ENCODE assay signal across 19 mouse cellular contexts in the genomic region with DNA sequence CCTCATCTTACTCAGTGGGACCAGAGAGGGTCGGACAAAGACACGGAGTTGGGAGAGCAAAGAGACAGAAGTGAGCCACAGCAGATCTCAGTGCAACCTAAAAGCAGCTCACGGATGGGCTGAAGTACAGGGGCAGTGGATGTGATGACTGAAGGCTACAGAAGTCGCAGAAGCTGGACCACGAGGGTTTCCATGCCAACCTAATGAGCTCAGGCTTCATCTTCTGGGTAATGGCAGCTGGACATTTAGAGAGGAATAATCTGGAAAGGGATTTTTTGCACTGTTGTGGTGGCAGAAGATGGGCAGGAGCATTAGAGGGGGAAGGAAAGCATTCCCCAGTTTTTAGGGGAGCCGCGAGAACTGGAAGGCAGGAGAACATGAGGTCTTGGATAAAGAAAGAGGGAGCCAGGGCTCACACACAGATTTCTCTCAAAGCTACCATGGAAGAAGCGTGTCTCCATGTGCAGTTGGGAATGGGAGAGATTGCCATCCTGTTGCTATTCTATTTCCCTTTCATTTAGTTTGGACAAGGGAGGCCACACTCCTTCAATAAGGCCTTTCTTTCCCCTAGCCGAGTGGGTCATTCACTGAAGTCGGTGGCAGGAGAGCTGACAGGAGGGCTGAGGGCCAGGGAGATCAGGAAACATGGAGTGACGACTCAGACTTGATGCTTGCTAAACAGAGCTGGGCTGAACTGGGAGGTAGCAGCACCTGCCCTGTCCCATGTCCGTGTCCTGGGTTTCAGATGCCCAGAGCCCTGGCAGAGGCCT.
DNase-seq lines count a peak whose midpoint lies in the region; ATAC-seq and TF ChIP-seq lines count a peak whose summit lies in the region.
"Had no signal": no experiment of that assay in that cellular context is flagged by ENCODE, and none has a peak within 500 bp of the region (broad histone marks: within the 10 kb centered on the region; RNA-seq: fewer than 3 reads in every experiment).

No protein-coding gene starts in this region.

- peak; percentile 69 for DNase-seq in retina, postnatal 1 day
- DNase-seq in retina, embryonic 14.5 days (ENCODE audit: low spot score): no peak
- peak; percentile 60 for DNase-seq in forebrain, embryonic 14.5 days (ENCODE audit: low spot score)
- no peak for DNase-seq in hindbrain, embryonic 14.5 days (ENCODE audit: low spot score)
- peak; percentile 51 for DNase-seq in midbrain, postnatal 0 days (ENCODE audit: low spot score)
- DNase-seq in urinary bladder, adult 18-20 months (ENCODE audit: low spot score in 2 of 2): no peak
- no peak for DNase-seq in adrenal gland, adult 8-10 months
- DNase-seq: cerebellum, adult 11 months; cerebellum, postnatal 25 days; liver, embryonic 13.5 days; right cerebral cortex, adult 18-20 months; spleen, adult 18-20 months; thymus, adult 18-20 months had no signal

- H3K27ac ChIP-seq in forebrain, embryonic 14.5 days (ENCODE audit: low read depth, low read length): peak overlapping the region; percentile 85
- H3K27ac ChIP-seq in hindbrain, embryonic 14.5 days: no peak overlapping the region; the same call in 1 of the 2 replicates
- H3K27ac ChIP-seq in midbrain, postnatal 0 days (ENCODE audit: low read depth, low read length): 0 out of 2 replicates have a peak overlapping the region, but pooled peaks have one; percentile 3
- H3K27ac ChIP-seq: intestine, embryonic 15.5 days; layer of hippocampus, adult 2 months; liver, embryonic 13.5 days had no signal

- H3K4me3 ChIP-seq in forebrain, embryonic 14.5 days (ENCODE audit: low read depth, low read length): no peak overlapping the region
- no peak overlapping the region for H3K4me3 ChIP-seq in hindbrain, embryonic 14.5 days (replicated peaks; ENCODE audit: low read length)
- no peak overlapping the region for H3K4me3 ChIP-seq in midbrain, postnatal 0 days (ENCODE audit: low read depth, low read length)
- H3K4me3 ChIP-seq: erythroblast, embryonic 14.5 days; heart, embryonic 12.5 days; intestine, embryonic 15.5 days; layer of hippocampus, adult 2 months; liver, embryonic 13.5 days; myocyte had no signal

- peaks cover 19% of the 10 kb centered on the region for H3K4me1 ChIP-seq in forebrain, embryonic 14.5 days (ENCODE audit: control insufficient read depth, insufficient read depth, low read length)
- no peaks in the 10 kb centered on the region for H3K4me1 ChIP-seq in hindbrain, embryonic 14.5 days (replicated peaks; ENCODE audit: control insufficient read depth, insufficient read depth, low read length)
- H3K4me1 ChIP-seq in midbrain, postnatal 0 days (ENCODE audit: insufficient read depth, low read length): no peaks in the 10 kb centered on the region
- H3K4me1 ChIP-seq: liver, embryonic 13.5 days had no signal

- no peak overlapping the region for H3K4me2 ChIP-seq in forebrain, embryonic 14.5 days (ENCODE audit: low read length)
- no peak overlapping the region for H3K4me2 ChIP-seq in hindbrain, embryonic 14.5 days (replicated peaks)
- no peak overlapping the region for H3K4me2 ChIP-seq in midbrain, postnatal 0 days (ENCODE audit: low read depth, low read length, poor library complexity, severe bottlenecking)
- H3K4me2 ChIP-seq: heart, embryonic 12.5 days; intestine, embryonic 15.5 days; liver, embryonic 13.5 days had no signal

- no peaks in the 10 kb centered on the region for H3K36me3 ChIP-seq in forebrain, embryonic 14.5 days (ENCODE audit: control insufficient read depth, insufficient read depth, low read length)
- no peaks in the 10 kb centered on the region for H3K36me3 ChIP-seq in hindbrain, embryonic 14.5 days (replicated peaks; ENCODE audit: control insufficient read depth, insufficient read depth)
- H3K36me3 ChIP-seq in midbrain, postnatal 0 days (ENCODE audit: insufficient read depth, low read length): no peaks in the 10 kb centered on the region
- H3K36me3 ChIP-seq: heart, embryonic 12.5 days; intestine, embryonic 15.5 days; liver, embryonic 13.5 days had no signal

- no peak for TF ChIP-seq CTCF in midbrain, postnatal 0 days (IDR thresholded peaks at IDR 0.05)

- 52% methylated on average over 12 of the region's 12 CpGs for WGBS in forebrain, embryonic 14.5 days
- 51% methylated on average over 12 of the region's 12 CpGs for WGBS in hindbrain, embryonic 14.5 days
- WGBS in midbrain, postnatal 0 days: 54% methylated on average over 12 of the region's 12 CpGs

- H3K9me3 ChIP-seq in forebrain, embryonic 14.5 days (replicated peaks; ENCODE audit: control insufficient read depth, low read length): no peaks in the 10 kb centered on the region
- H3K9me3 ChIP-seq in hindbrain, embryonic 14.5 days (ENCODE audit: control insufficient read depth, low read length): no peaks in the 10 kb centered on the region
- no peaks in the 10 kb centered on the region for H3K9me3 ChIP-seq in midbrain, postnatal 0 days (ENCODE audit: low read length)
- H3K9me3 ChIP-seq: heart, embryonic 12.5 days; intestine, embryonic 15.5 days; liver, embryonic 13.5 days had no signal

- no peak overlapping the region for H3K9ac ChIP-seq in forebrain, embryonic 14.5 days (ENCODE audit: low read length)
- no peak overlapping the region for H3K9ac ChIP-seq in hindbrain, embryonic 14.5 days
- no peak overlapping the region for H3K9ac ChIP-seq in midbrain, postnatal 0 days (replicated peaks; ENCODE audit: low read length, poor library complexity, severe bottlenecking)
- H3K9ac ChIP-seq: heart, embryonic 12.5 days; intestine, embryonic 15.5 days; liver, embryonic 13.5 days had no signal

- H3K27me3 ChIP-seq in forebrain, embryonic 14.5 days (replicated peaks; ENCODE audit: control insufficient read depth, insufficient read depth, low read length): no peaks in the 10 kb centered on the region
- H3K27me3 ChIP-seq in hindbrain, embryonic 14.5 days (ENCODE audit: control insufficient read depth, insufficient read depth, low read length): no peaks in the 10 kb centered on the region
- no peaks in the 10 kb centered on the region for H3K27me3 ChIP-seq in midbrain, postnatal 0 days (ENCODE audit: insufficient read depth, low read length)
- H3K27me3 ChIP-seq: heart, embryonic 12.5 days; intestine, embryonic 15.5 days; liver, embryonic 13.5 days had no signal

- peak; percentile 8; the same call in 1 of the 2 replicates for ATAC-seq in forebrain, embryonic 14.5 days
- ATAC-seq in hindbrain, embryonic 14.5 days (ENCODE audit: low FRiP score): 0 out of 2 replicates have a peak, but pooled peaks have one; percentile 21
- ATAC-seq in midbrain, postnatal 0 days (ENCODE audit: low FRiP score): 0 out of 2 replicates have a peak, but pooled peaks have one; percentile 21
- ATAC-seq in erythroid progenitor cell, adult 5-6 weeks (replicated peaks; ENCODE audit: low FRiP score, poor library complexity, severe bottlenecking): no peak
- ATAC-seq: intestine, embryonic 15.5 days had no signal

Comparison
In these comparisons a context has a peak if more than half of its experiments do, and no peak if none do; other contexts are left out.
1. DNase-seq: peak in retina, postnatal 1 day (single experiment), forebrain, embryonic 14.5 days (single experiment) and midbrain, postnatal 0 days (single experiment); none in retina, embryonic 14.5 days (single experiment), hindbrain, embryonic 14.5 days (single experiment), urinary bladder, adult 18-20 months (0 of 2) and adrenal gland, adult 8-10 months (single experiment).